Mouse (Mus musculus): ENCODE data around the gene Setd1b.

The Setd1b gene

GRCm38 (mm10) chr5:123128426-123129169 lies 13.4 kb upstream of the Setd1b start:
- DNase-seq: peak; percentile 91

GRCm38 (mm10) chr5:123129170-123129757 lies 12.7 kb upstream of the Setd1b start:
- DNase-seq: no peak

- DNase-seq: no peak
Measured at GRCm38 (mm10) chr5:123130030-123130813, 11.8 kb upstream of the Setd1b start.

GRCm38 (mm10) chr5:123130814-123131148 lies 11.2 kb upstream of the Setd1b start:
- no peak for DNase-seq

- DNase-seq: peak; percentile 91
Measured at GRCm38 (mm10) chr5:123132308-123133071, 9.5 kb upstream of the Setd1b start, which contains the start of gene Rhof. TSS of gene Rhof (minus strand) at chr5:123132692.

- peak; percentile 93 for DNase-seq
Measured at GRCm38 (mm10) chr5:123133083-123133783, 8.8 kb upstream of the Setd1b start.

GRCm38 (mm10) chr5:123133784-123134143 lies 8.2 kb upstream of the Setd1b start:
- no peak for DNase-seq

GRCm38 (mm10) chr5:123134186-123134874 lies 7.7 kb upstream of the Setd1b start:
- DNase-seq: no peak

GRCm38 (mm10) chr5:123134875-123135382 lies 7.1 kb upstream of the Setd1b start:
- no peak for DNase-seq

- peak; percentile 55 for DNase-seq
Measured at GRCm38 (mm10) chr5:123135471-123136360, 6.3 kb upstream of the Setd1b start.

- peak; percentile 79 for DNase-seq
Measured at GRCm38 (mm10) chr5:123136361-123137043, 5.5 kb upstream of the Setd1b start.

- peak; percentile 69 for DNase-seq
Measured at GRCm38 (mm10) chr5:123137044-123137909, 4.7 kb upstream of the Setd1b start.

GRCm38 (mm10) chr5:123137910-123138229 lies 4.1 kb upstream of the Setd1b start:
- no peak for DNase-seq

- peak; percentile 66 for DNase-seq
Measured at GRCm38 (mm10) chr5:123138230-123138911, 3.6 kb upstream of the Setd1b start.

GRCm38 (mm10) chr5:123138953-123139721 lies 2.9 kb upstream of the Setd1b start:
- peak; percentile 81 for DNase-seq

GRCm38 (mm10) chr5:123139722-123140627 lies 2.0 kb upstream of the Setd1b start:
- DNase-seq: peak; percentile 43

Measured in thymus, postnatal 14 days (tissue).